8 mouse cellular contexts compared by ENCODE assay signal in genomic region chr14:74113116-74113515, GRCm38 (mm10).
DNase-seq lines count a peak whose midpoint lies in the region; ATAC-seq lines count a peak whose summit lies in the region.

No protein-coding gene starts in this region.

- no peak for ATAC-seq in erythroblast, adult 5-6 weeks (replicated peaks; ENCODE audit: low FRiP score, poor library complexity, severe bottlenecking)

- peak; percentile 3 for DNase-seq in layer of hippocampus, adult 9-11 months
- no peak for DNase-seq in layer of hippocampus, postnatal 14 days (ENCODE audit: low spot score in 2 of 2)
- peak; percentile 31 to 36 for DNase-seq in frontal cortex, postnatal 14 days (ENCODE audit: low spot score in 2 of 2)
- peak; percentile 39 to 61 for DNase-seq in left cerebral cortex, postnatal 36 days (ENCODE audit: low spot score in 2 of 2)
- DNase-seq in right cerebral cortex, postnatal 36 days (ENCODE audit: low spot score in 2 of 2), result peak; percentile 54 to 78
- no peak for DNase-seq in c-Kit-positive CD71-positive TER-119-positive erythroid progenitor cells, embryonic 14.5 days (ENCODE audit: low spot score)
- DNase-seq in adrenal gland, postnatal 25 days, result no peak

- intact Hi-C loops in left cerebral cortex, postnatal 36 days (cut with DNase I), result loop anchor here (10.0 kb wide), 2 partner anchors 92 to 408 kb away; no protein-coding TSS in a partner anchor

Comparison
In these comparisons a context has a peak if more than half of its experiments do, and no peak if none do; other contexts are left out.
1. DNase-seq: peak in layer of hippocampus, adult 9-11 months (single experiment), frontal cortex, postnatal 14 days (2 of 2), left cerebral cortex, postnatal 36 days (2 of 2) and right cerebral cortex, postnatal 36 days (2 of 2); none in layer of hippocampus, postnatal 14 days (0 of 2), c-Kit-positive CD71-positive TER-119-positive erythroid progenitor cells, embryonic 14.5 days (single experiment) and adrenal gland, postnatal 25 days (single experiment).